ENCODE assay signal across 10 mouse cellular contexts in genomic region chr1:160214171-160214570, GRCm38 (mm10). TPM values are rescaled to one million over a fixed set of nuclear protein-coding genes. Genes with fewer than 3 reads are reported as not detected.
DNase-seq lines count a peak whose midpoint lies in the region; ATAC-seq lines count a peak whose summit lies in the region.
"Had no signal": no experiment of that assay in that cellular context is flagged by ENCODE, and none has a peak within 500 bp of the region (broad histone marks: within the 10 kb centered on the region; RNA-seq: fewer than 3 reads in every experiment).

No protein-coding gene starts in this region.

- WGBS in kidney, embryonic 15.5 days = 85% methylated on average over 7 of the region's 7 CpGs
- WGBS in hindbrain, embryonic 15.5 days = 48% methylated on average over 7 of the region's 7 CpGs
- WGBS in midbrain, embryonic 15.5 days = 77% methylated on average over 7 of the region's 7 CpGs

- no peak for ATAC-seq in kidney, embryonic 15.5 days (replicated peaks; ENCODE audit: low FRiP score)
- ATAC-seq in hindbrain, embryonic 15.5 days (ENCODE audit: low FRiP score, low read depth) = no peak
- no peak for ATAC-seq in midbrain, embryonic 15.5 days (replicated peaks)

- H3K4me3 ChIP-seq in kidney, embryonic 15.5 days (replicated peaks) = peak overlapping the region; percentile 78; the same call in 1 of the 2 replicates
- H3K4me3 ChIP-seq in hindbrain, embryonic 15.5 days = no peak overlapping the region
- H3K4me3 ChIP-seq in midbrain, embryonic 15.5 days = no peak overlapping the region

- H3K4me2 ChIP-seq in kidney, embryonic 15.5 days = peak overlapping the region; percentile 65; the same call in 1 of the 2 replicates
- peak overlapping the region; percentile 58 for H3K4me2 ChIP-seq in hindbrain, embryonic 15.5 days
- H3K4me2 ChIP-seq in midbrain, embryonic 15.5 days = peak overlapping the region; percentile 73

- DNase-seq in kidney, adult 18-20 months = no peak
- DNase-seq in embryo, embryonic 10 days (ENCODE audit: low spot score) = peak; percentile 28
- DNase-seq in right cerebral cortex, postnatal 14 days = no peak
- no peak for DNase-seq in gastrocnemius, postnatal 10 days
- no peak for DNase-seq in frontal cortex, postnatal 36 days (ENCODE audit: low spot score in 2 of 2)
- DNase-seq: cerebellum, adult 9-11 months; lung, adult 18-20 months had no signal

- no peaks in the 10 kb centered on the region for H3K27me3 ChIP-seq in kidney, embryonic 15.5 days
- no peaks in the 10 kb centered on the region for H3K27me3 ChIP-seq in hindbrain, embryonic 15.5 days
- H3K27me3 ChIP-seq in midbrain, embryonic 15.5 days (replicated peaks) = no peaks in the 10 kb centered on the region

- no peaks in the 10 kb centered on the region for H3K9me3 ChIP-seq in kidney, embryonic 15.5 days (replicated peaks)
- no peaks in the 10 kb centered on the region for H3K9me3 ChIP-seq in hindbrain, embryonic 15.5 days
- no peaks in the 10 kb centered on the region for H3K9me3 ChIP-seq in midbrain, embryonic 15.5 days

- H3K4me1 ChIP-seq in kidney, embryonic 15.5 days = peaks cover 11% of the 10 kb centered on the region
- peaks cover 32% of the 10 kb centered on the region for H3K4me1 ChIP-seq in hindbrain, embryonic 15.5 days (replicated peaks)
- peaks cover 27% of the 10 kb centered on the region for H3K4me1 ChIP-seq in midbrain, embryonic 15.5 days

- no peak overlapping the region for H3K9ac ChIP-seq in kidney, embryonic 15.5 days
- H3K9ac ChIP-seq in hindbrain, embryonic 15.5 days = no peak overlapping the region
- H3K9ac ChIP-seq in midbrain, embryonic 15.5 days = no peak overlapping the region

- peaks cover 1% of the 10 kb centered on the region; the same call in 1 of the 2 replicates for H3K36me3 ChIP-seq in kidney, embryonic 15.5 days
- no peaks in the 10 kb centered on the region for H3K36me3 ChIP-seq in hindbrain, embryonic 15.5 days
- H3K36me3 ChIP-seq in midbrain, embryonic 15.5 days (replicated peaks) = no peaks in the 10 kb centered on the region

- no peak overlapping the region for H3K27ac ChIP-seq in kidney, embryonic 15.5 days
- H3K27ac ChIP-seq in hindbrain, embryonic 15.5 days (replicated peaks) = peak overlapping the region; percentile 100
- H3K27ac ChIP-seq in midbrain, embryonic 15.5 days = peak overlapping the region; percentile 99; the same call in 1 of the 2 replicates

RNA-seq across cellular contexts. Expression of gene Cacybp, which starts 1.5 kb away (rescaled TPM):
- polyA plus RNA-seq in kidney, embryonic 15.5 days (2015; fragmentation: Nextera tagmentation; extraction: Ambion mirVana) = 229 and 252 TPM in 2 replicates
- polyA plus RNA-seq in hindbrain, embryonic 15.5 days (2015; fragmentation: Nextera tagmentation; extraction: Ambion mirVana) = 251 and 263 TPM in 2 replicates
- 242 and 256 TPM in 2 replicates for polyA plus RNA-seq in midbrain, embryonic 15.5 days (2015; fragmentation: Nextera tagmentation; extraction: Ambion mirVana)
- 10 to 100 TPM; 46.5 to 51.4 TPM for total RNA-seq in gastrocnemius, postnatal 10 days (2021)

RNA-seq across cellular contexts. Expression of gene Mrps14, which starts 19.2 kb away (rescaled TPM):
- polyA plus RNA-seq in kidney, embryonic 15.5 days (2015; fragmentation: Nextera tagmentation; extraction: Ambion mirVana) = 256 and 291 TPM in 2 replicates
- polyA plus RNA-seq in hindbrain, embryonic 15.5 days (2015; fragmentation: Nextera tagmentation; extraction: Ambion mirVana) = 125 and 141 TPM in 2 replicates
- polyA plus RNA-seq in midbrain, embryonic 15.5 days (2015; fragmentation: Nextera tagmentation; extraction: Ambion mirVana) = 113 and 126 TPM in 2 replicates
- total RNA-seq in gastrocnemius, postnatal 10 days (2021) = 10 to 100 TPM; 75.7 to 84.0 TPM
